Mouse (Mus musculus) neural tube, embryonic 13.5 days (tissue): ENCODE measurements at regions not wholly inside any gene's neighbourhood (a gene's known extent, or its start where the extent isn't known, plus 50 kb on each side); places are given as distances from the start of the nearest gene placed in this dataset.

Experiments
- ATAC-seq: fragments of 200-750 bp; cut with Nextera tagmentation; 2 replicates; pipeline ENCODE4 v1.8.0; 2017; ENCODE audit warnings: low read depth, mild to moderate bottlenecking, moderate TSS enrichment, moderate library complexity
- H3K27ac ChIP-seq: fragments of 300-500 bp; sonication (generic); replicated peaks from 2 replicates; pipeline ENCODE4 v1.5.1; 2015; ENCODE audit warnings: moderate library complexity, mild to moderate bottlenecking, inconsistent platforms
- H3K27me3 ChIP-seq: fragments of 300-500 bp; sonication (generic); 2 replicates; pipeline ENCODE4 v1.6.1; 2015; ENCODE audit warnings: mild to moderate bottlenecking, inconsistent platforms
- H3K36me3 ChIP-seq: fragments of 300-500 bp; sonication (generic); 2 replicates; pipeline ENCODE4 v1.6.1; 2015; ENCODE audit warnings: mild to moderate bottlenecking, inconsistent platforms
- H3K4me1 ChIP-seq: fragments of 300-500 bp; sonication (generic); replicated peaks from 2 replicates; pipeline ENCODE4 v1.6.1; 2015; ENCODE audit warnings: inconsistent platforms
- H3K4me2 ChIP-seq: fragments of 300-500 bp; sonication (generic); 2 replicates; pipeline ENCODE4 v1.6.1; 2015; ENCODE audit warnings: inconsistent platforms, mild to moderate bottlenecking, moderate library complexity
- H3K4me3 ChIP-seq: fragments of 300-500 bp; sonication (generic); 2 replicates; pipeline ENCODE4 v1.5.1; 2015; ENCODE audit warnings: mild to moderate bottlenecking, inconsistent platforms
- H3K9ac ChIP-seq: fragments of 300-500 bp; sonication (generic); 2 replicates; pipeline ENCODE4 v1.6.1; 2015; ENCODE audit warnings: moderate library complexity, mild to moderate bottlenecking, inconsistent platforms
- H3K9me3 ChIP-seq: fragments of 300-500 bp; sonication (generic); 2 replicates; pipeline ENCODE4 v1.6.1; 2016; ENCODE audit warnings: inconsistent platforms
- whole genome bisulfite sequencing: fragments of 180-500 bp; shearing (Covaris S2); methylation state at CpG from one replicate; pipeline ENCODE4 v1.1.7; 2015; 5-methylcytosine and 5-hydroxymethylcytosine counted together

GRCm38 (mm10) chr13:101456926-101457325 is 311.1 kb downstream of the Pik3r1 start:
- H3K9ac ChIP-seq = no peak overlapping the region
- no peak overlapping the region for H3K4me2 ChIP-seq
- H3K4me1 ChIP-seq = no peaks in the 10 kb centered on the region
- H3K4me3 ChIP-seq = no peak overlapping the region
- WGBS = 71% methylated on average over 2 of the region's 2 CpGs
- ATAC-seq = no peak
- no peak overlapping the region for H3K27ac ChIP-seq
- no peaks in the 10 kb centered on the region for H3K27me3 ChIP-seq
- H3K36me3 ChIP-seq = no peaks in the 10 kb centered on the region
- H3K9me3 ChIP-seq = no peaks in the 10 kb centered on the region

GRCm38 (mm10) chr13:101454276-101454675 is 313.7 kb downstream of the Pik3r1 start:
- Histone ChIP-seq H3K9me3 (no peaks in the 10 kb centered on the region), H3K9ac (no peak overlapping the region), H3K27me3 (no peaks in the 10 kb centered on the region), H3K36me3 (no peaks in the 10 kb centered on the region), H3K4me1 (no peaks in the 10 kb centered on the region), H3K4me2 (no peak overlapping the region), H3K4me3 (no peak overlapping the region), H3K27ac (no peak overlapping the region)
- no peak for ATAC-seq

- H3K4me2 ChIP-seq = no peak overlapping the region
- H3K4me3 ChIP-seq = no peak overlapping the region
- WGBS = 89% methylated on average over 6 of the region's 6 CpGs
- no peak overlapping the region for H3K9ac ChIP-seq
- no peak overlapping the region for H3K27ac ChIP-seq
- no peaks in the 10 kb centered on the region for H3K27me3 ChIP-seq
- no peaks in the 10 kb centered on the region for H3K4me1 ChIP-seq
- no peaks in the 10 kb centered on the region for H3K9me3 ChIP-seq
- H3K36me3 ChIP-seq = no peaks in the 10 kb centered on the region
- ATAC-seq = no peak
These were observed 317.5 kb downstream of the Pik3r1 start for GRCm38 (mm10) chr13:101450501-101450900.

GRCm38 (mm10) chr13:101439517-101439916 is 328.5 kb downstream of the Pik3r1 start:
- Histone ChIP-seq H3K36me3 (no peaks in the 10 kb centered on the region), H3K9me3 (no peaks in the 10 kb centered on the region), H3K4me3 (no peak overlapping the region), H3K4me1 (peaks cover 17% of the 10 kb centered on the region), H3K27ac (no peak overlapping the region), H3K4me2 (no peak overlapping the region), H3K27me3 (no peaks in the 10 kb centered on the region), H3K9ac (no peak overlapping the region)
- WGBS = 19% methylated on average over 3 of the region's 3 CpGs
- peak; percentile 40; the same call in 1 of the 2 replicates for ATAC-seq

GRCm38 (mm10) chr13:101439041-101439440 is 329.0 kb downstream of the Pik3r1 start:
- peaks cover 17% of the 10 kb centered on the region for H3K4me1 ChIP-seq
- 0 out of 2 replicates have a peak overlapping the region, but pooled peaks have one; percentile 6 for H3K27ac ChIP-seq
- no peak overlapping the region for H3K9ac ChIP-seq
- no peak overlapping the region for H3K4me3 ChIP-seq
- no peak for ATAC-seq
- H3K4me2 ChIP-seq = no peak overlapping the region
- no peaks in the 10 kb centered on the region for H3K27me3 ChIP-seq
- no peaks in the 10 kb centered on the region for H3K9me3 ChIP-seq
- no peaks in the 10 kb centered on the region for H3K36me3 ChIP-seq
- 12% methylated on average over 6 of the region's 6 CpGs for WGBS

GRCm38 (mm10) chr13:101433162-101433561 is 334.9 kb downstream of the Pik3r1 start:
- no peaks in the 10 kb centered on the region for H3K9me3 ChIP-seq
- ATAC-seq = no peak
- H3K9ac ChIP-seq = no peak overlapping the region

GRCm38 (mm10) chr13:101427426-101428221 is 340.4 kb downstream of the Pik3r1 start:
- no peaks in the 10 kb centered on the region for H3K36me3 ChIP-seq
- no peak overlapping the region for H3K9ac ChIP-seq
- no peak overlapping the region for H3K4me3 ChIP-seq
- ATAC-seq = no peak
- no peaks in the 10 kb centered on the region for H3K27me3 ChIP-seq
- no peaks in the 10 kb centered on the region for H3K9me3 ChIP-seq
- no peak overlapping the region for H3K27ac ChIP-seq
- peaks cover 11% of the 10 kb centered on the region for H3K4me1 ChIP-seq
- WGBS = 58% methylated on average over 12 of the region's 12 CpGs
- H3K4me2 ChIP-seq = no peak overlapping the region

More at GRCm38 (mm10) chr13:101433162-101433561, 334.9 kb downstream of the Pik3r1 start:
- WGBS = 91% methylated on average over 6 of the region's 6 CpGs
- Histone ChIP-seq H3K36me3 (no peaks in the 10 kb centered on the region), H3K4me3 (no peak overlapping the region), H3K4me1 (peaks cover 2% of the 10 kb centered on the region), H3K27me3 (no peaks in the 10 kb centered on the region), H3K4me2 (no peak overlapping the region), H3K27ac (no peak overlapping the region)

- H3K27me3 ChIP-seq = no peaks in the 10 kb centered on the region
- no peak for ATAC-seq
- no peaks in the 10 kb centered on the region for H3K9me3 ChIP-seq
- 42% methylated on average over 5 of the region's 5 CpGs for WGBS
- H3K27ac ChIP-seq = no peak overlapping the region
- H3K4me1 ChIP-seq = peaks cover 11% of the 10 kb centered on the region
- H3K9ac ChIP-seq = no peak overlapping the region
- no peak overlapping the region for H3K4me2 ChIP-seq
- H3K36me3 ChIP-seq = no peaks in the 10 kb centered on the region
- H3K4me3 ChIP-seq = no peak overlapping the region
These were observed 341.6 kb downstream of the Pik3r1 start for GRCm38 (mm10) chr13:101426461-101426860.

- 84% methylated on average over 3 of the region's 3 CpGs for WGBS
- no peak overlapping the region for H3K27ac ChIP-seq
- H3K9ac ChIP-seq = no peak overlapping the region
- no peak for ATAC-seq
- H3K36me3 ChIP-seq = no peaks in the 10 kb centered on the region
- 0 out of 2 replicates have a peak, but pooled peaks cover 2% of the 10 kb centered on the region for H3K4me1 ChIP-seq
- H3K4me3 ChIP-seq = no peak overlapping the region
- H3K27me3 ChIP-seq = no peaks in the 10 kb centered on the region
- no peaks in the 10 kb centered on the region for H3K9me3 ChIP-seq
- no peak overlapping the region for H3K4me2 ChIP-seq
These were observed 345.9 kb downstream of the Pik3r1 start for GRCm38 (mm10) chr13:101422082-101422481.

GRCm38 (mm10) chr13:101419457-101420025 is 348.5 kb downstream of the Pik3r1 start:
- WGBS = 83% methylated on average over 7 of the region's 7 CpGs
- Histone ChIP-seq H3K4me2 (no peak overlapping the region), H3K36me3 (no peaks in the 10 kb centered on the region), H3K4me1 (0 out of 2 replicates have a peak, but pooled peaks cover 2% of the 10 kb centered on the region), H3K27me3 (no peaks in the 10 kb centered on the region), H3K27ac (no peak overlapping the region), H3K4me3 (no peak overlapping the region), H3K9me3 (no peaks in the 10 kb centered on the region), H3K9ac (no peak overlapping the region)
- ATAC-seq = no peak

GRCm38 (mm10) chr13:101418272-101418671 is 349.7 kb downstream of the Pik3r1 start:
- Histone ChIP-seq H3K27me3 (no peaks in the 10 kb centered on the region), H3K9me3 (no peaks in the 10 kb centered on the region), H3K27ac (no peak overlapping the region), H3K36me3 (no peaks in the 10 kb centered on the region), H3K9ac (no peak overlapping the region), H3K4me1 (0 out of 2 replicates have a peak, but pooled peaks cover 2% of the 10 kb centered on the region), H3K4me3 (no peak overlapping the region), H3K4me2 (no peak overlapping the region)
- 97% methylated on average over 6 of the region's 6 CpGs for WGBS
- ATAC-seq = no peak

GRCm38 (mm10) chr13:101408885-101409284 is 359.1 kb downstream of the Pik3r1 start:
- Histone ChIP-seq H3K4me1 (no peaks in the 10 kb centered on the region), H3K27ac (no peak overlapping the region), H3K27me3 (no peaks in the 10 kb centered on the region), H3K9me3 (no peaks in the 10 kb centered on the region), H3K4me3 (no peak overlapping the region), H3K9ac (no peak overlapping the region), H3K36me3 (no peaks in the 10 kb centered on the region), H3K4me2 (no peak overlapping the region)
- no peak for ATAC-seq
- 85% methylated on average over 4 of the region's 4 CpGs for WGBS
